Mouse (Mus musculus) stomach, embryonic 14.5 days (tissue): ENCODE results near the gene Cmtm2a. TPM values are rescaled to one million over a fixed set of nuclear protein-coding genes. Genes with fewer than 3 reads are reported as not detected.
"Not testable (repeated sequence)": the region's sequence is repeated elsewhere in the genome, so short reads cannot be mapped to it uniquely, and the experiment has no call there.

Source experiments
- ATAC-seq: fragments of 200-750 bp; cut with Nextera tagmentation; 2 replicates; pipeline ENCODE4 v1.8.0; 2017; ENCODE audit warnings: low read depth, moderate TSS enrichment; ENCODE audit not compliant: insufficient number of reproducible peaks, insufficient read depth, low FRiP score
- H3K27ac ChIP-seq: fragments of 300-500 bp; sonication (generic); 2 replicates; pipeline ENCODE4 v1.5.1; 2014; ENCODE audit warnings: mild to moderate bottlenecking, low read length, moderate library complexity, mixed read lengths
- H3K27me3 ChIP-seq: fragments of 300-500 bp; sonication (generic); 2 replicates; pipeline ENCODE4 v1.6.1; 2014; ENCODE audit warnings: low read length, control low read depth, mixed read lengths; ENCODE audit not compliant: control insufficient read depth, insufficient read depth
- H3K36me3 ChIP-seq: fragments of 300-500 bp; sonication (generic); 2 replicates; pipeline ENCODE4 v1.6.1; 2014; ENCODE audit warnings: mild to moderate bottlenecking, control low read depth, low read length, moderate library complexity, mixed read lengths; ENCODE audit not compliant: control insufficient read depth, insufficient read depth
- H3K4me1 ChIP-seq: fragments of 300-500 bp; sonication (generic); 2 replicates; pipeline ENCODE4 v1.6.1; 2014; ENCODE audit warnings: low read length, control low read depth, mixed read lengths; ENCODE audit not compliant: control insufficient read depth, insufficient read depth
- H3K4me2 ChIP-seq: fragments of 300-500 bp; sonication (generic); replicated peaks from 2 replicates; pipeline ENCODE4 v1.6.1; 2014; ENCODE audit warnings: low read depth, low read length, control low read depth
- H3K4me3 ChIP-seq: fragments of 300-500 bp; sonication (generic); 2 replicates; pipeline ENCODE4 v1.5.1; 2014; ENCODE audit warnings: low read depth, low read length, control low read depth
- H3K9ac ChIP-seq: fragments of 300-500 bp; sonication (generic); replicated peaks from 2 replicates; pipeline ENCODE4 v1.6.1; 2014; ENCODE audit warnings: low read depth, mild to moderate bottlenecking, control low read depth, low read length, moderate library complexity, mixed read lengths
- H3K9me3 ChIP-seq: fragments of 300-500 bp; sonication (generic); 2 replicates; pipeline ENCODE4 v1.6.1; 2016; ENCODE audit warnings: low read depth, low read length, control low read depth; ENCODE audit not compliant: control insufficient read depth
- WGBS: fragments of 180-500 bp; shearing (Covaris S2); extraction: QIAGEN DNeasy Blood & Tissue Kit; methylation state at CpG from one replicate; pipeline ENCODE4 v1.1.7; 2014; 5-methylcytosine and 5-hydroxymethylcytosine counted together
- polyA plus RNA-seq: library from polyadenylated mRNA; unstranded; fragments of >200 nt; fragmentation: Nextera tagmentation; extraction: Ambion mirVana; gene quantifications from 2 replicates; pipeline ENCODE4 v1.2.1, GENCODE M21; 2014

The Cmtm2a gene
- polyA plus RNA-seq, 1 experiment from 2014 or later, result not detected

GRCm38 (mm10) chr8:104309441-104310155 lies 16.6 kb upstream of the Cmtm2a start, which contains the start of the genes Gm45711 and Cmtm1:
TSS of gene Gm45711 (minus strand) at chr8:104310081.
TSS of gene Cmtm1 (minus strand) at chr8:104310145.
- H3K27me3 ChIP-seq, ATAC-seq, H3K9me3 ChIP-seq, H3K4me3 ChIP-seq, H3K4me1 ChIP-seq, H3K36me3 ChIP-seq, H3K27ac ChIP-seq, H3K9ac ChIP-seq, H3K4me2 ChIP-seq: not testable (repeated sequence)
- 92% methylated on average over 35 of the region's 36 CpGs for WGBS

GRCm38 (mm10) chr8:104308341-104308740 lies 15.4 kb upstream of the Cmtm2a start:
- not testable (repeated sequence) for H3K27me3 ChIP-seq, ATAC-seq, H3K4me3 ChIP-seq, H3K9ac ChIP-seq, H3K9me3 ChIP-seq, H3K27ac ChIP-seq, H3K4me1 ChIP-seq, H3K36me3 ChIP-seq, H3K4me2 ChIP-seq
- WGBS, result 42% methylated on average over 6 of the region's 6 CpGs

- no peak overlapping the region for H3K9ac ChIP-seq
- H3K9me3 ChIP-seq, result no peaks in the 10 kb centered on the region
- ATAC-seq, result no peak
- no peaks in the 10 kb centered on the region for H3K4me1 ChIP-seq
- 88% methylated on average over 11 of the region's 11 CpGs for WGBS
- H3K4me3 ChIP-seq, result no peak overlapping the region
- no peak overlapping the region for H3K27ac ChIP-seq
- no peak overlapping the region for H3K4me2 ChIP-seq
- no peaks in the 10 kb centered on the region for H3K27me3 ChIP-seq
- no peaks in the 10 kb centered on the region for H3K36me3 ChIP-seq
Measured at GRCm38 (mm10) chr8:104304962-104305361, 12.0 kb upstream of the Cmtm2a start.

GRCm38 (mm10) chr8:104302536-104302935 lies 9.6 kb upstream of the Cmtm2a start:
- H3K9me3 ChIP-seq, H3K9ac ChIP-seq, H3K27me3 ChIP-seq, H3K4me1 ChIP-seq, H3K27ac ChIP-seq, H3K4me3 ChIP-seq, H3K4me2 ChIP-seq, ATAC-seq, H3K36me3 ChIP-seq: not testable (repeated sequence)
- 89% methylated on average over 4 of the region's 4 CpGs for WGBS

GRCm38 (mm10) chr8:104301577-104301976 lies 8.6 kb upstream of the Cmtm2a start:
- not testable (repeated sequence) for H3K27me3 ChIP-seq, H3K36me3 ChIP-seq, H3K4me2 ChIP-seq, ATAC-seq, H3K4me3 ChIP-seq, H3K9me3 ChIP-seq, H3K9ac ChIP-seq, H3K27ac ChIP-seq, H3K4me1 ChIP-seq
- WGBS, result 17% methylated on average over 3 of the region's 3 CpGs

- Histone ChIP-seq H3K4me1 (no peaks in the 10 kb centered on the region), H3K27me3 (no peaks in the 10 kb centered on the region), H3K27ac (no peak overlapping the region), H3K9ac (no peak overlapping the region), H3K4me2 (no peak overlapping the region), H3K9me3 (no peaks in the 10 kb centered on the region), H3K4me3 (no peak overlapping the region), H3K36me3 (no peaks in the 10 kb centered on the region)
- ATAC-seq, result no peak
- WGBS, result 80% methylated on average over 1 of the region's 1 CpGs
Measured at GRCm38 (mm10) chr8:104294396-104294795, 1.4 kb upstream of the Cmtm2a start.

GRCm38 (mm10) chr8:104268937-104269440 lies 24.0 kb downstream of the Cmtm2a start:
- no peak overlapping the region for H3K4me2 ChIP-seq
- WGBS, result 82% methylated on average over 6 of the region's 6 CpGs
- H3K27ac ChIP-seq, result no peak overlapping the region
- H3K9ac ChIP-seq, result no peak overlapping the region
- H3K9me3 ChIP-seq, result no peaks in the 10 kb centered on the region
- H3K36me3 ChIP-seq, result 0 out of 2 replicates have a peak, but pooled peaks cover 3% of the 10 kb centered on the region
- no peaks in the 10 kb centered on the region for H3K27me3 ChIP-seq
- H3K4me3 ChIP-seq, result no peak overlapping the region
- no peaks in the 10 kb centered on the region for H3K4me1 ChIP-seq
- no peak for ATAC-seq

GRCm38 (mm10) chr8:104268368-104268767 lies 24.6 kb downstream of the Cmtm2a start:
- Histone ChIP-seq H3K9me3 (no peaks in the 10 kb centered on the region), H3K4me3 (no peak overlapping the region), H3K9ac (no peak overlapping the region), H3K27ac (no peak overlapping the region), H3K4me1 (no peaks in the 10 kb centered on the region), H3K36me3 (0 out of 2 replicates have a peak, but pooled peaks cover 9% of the 10 kb centered on the region), H3K4me2 (no peak overlapping the region), H3K27me3 (no peaks in the 10 kb centered on the region)
- ATAC-seq, result no peak
